Mouse (Mus musculus): Measurements from ENCODE around the gene Sipa1l1. TPM values are rescaled to one million over a fixed set of nuclear protein-coding genes. Genes with fewer than 3 reads are reported as not detected.

The Sipa1l1 gene
- total RNA-seq, 1 experiment, result 31.8 TPM

DNA sequence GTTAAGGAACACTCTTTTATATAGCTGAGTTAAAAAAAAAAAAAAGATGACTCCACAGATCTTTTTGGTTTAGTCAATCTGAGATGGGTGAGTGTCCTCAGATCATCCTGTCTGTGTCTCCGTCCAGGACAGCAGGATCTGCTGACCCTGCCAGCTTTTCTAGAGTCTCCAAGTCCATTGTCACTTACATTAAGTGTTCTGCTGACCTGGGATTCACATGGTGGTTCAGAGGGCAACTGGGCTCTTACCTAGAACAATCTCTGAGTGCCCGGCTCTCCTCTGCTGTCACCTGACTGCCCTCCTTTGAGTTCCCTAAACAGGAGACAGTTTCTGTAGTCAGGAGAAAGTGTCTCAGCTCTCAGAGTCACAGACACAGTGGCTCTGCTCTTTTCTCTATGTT, 229.8 kb downstream of the Sipa1l1 start:
- no peak overlapping the region for H3K4me3 ChIP-seq (ENCODE audit: insufficient read depth in 1 of 2, low read depth in 1 of 2, low read length in 2 of 2, poor library complexity in 1 of 2, severe bottlenecking in 1 of 2)
- TF ChIP-seq ZNF384 (IDR thresholded peaks at IDR 0.05; ENCODE audit: low read depth, low read length), result no peak
- no peak overlapping the region for H3K9ac ChIP-seq (ENCODE audit: insufficient read depth, low read depth, low read length, poor library complexity, severe bottlenecking)
- no peaks in the 10 kb centered on the region for H3K9me3 ChIP-seq (ENCODE audit: control insufficient read depth, insufficient read depth, low read depth, low read length)
- DNase-seq (ENCODE audit: low read depth, low spot score), result no peak
- peaks cover 4% of the 10 kb centered on the region; the same call in 1 of the 2 replicates for H3K36me3 ChIP-seq (ENCODE audit: control insufficient read depth, insufficient read depth, low read length, poor library complexity, severe bottlenecking)
- in situ Hi-C loops (cut with MboI; ENCODE audit: low sequenced_read_pairs in 2 of 2, unreplicated experiment in 2 of 2), result no loop called here
- H3K4me1 ChIP-seq (ENCODE audit: control insufficient read depth in 2 of 2, insufficient read depth in 2 of 2, low read length in 2 of 2, poor library complexity in 1 of 2), result no peaks in the 10 kb centered on the region
- no peak overlapping the region for H3K27ac ChIP-seq (ENCODE audit: insufficient read depth, low read depth, low read length, poor library complexity, severe bottlenecking)

DNA sequence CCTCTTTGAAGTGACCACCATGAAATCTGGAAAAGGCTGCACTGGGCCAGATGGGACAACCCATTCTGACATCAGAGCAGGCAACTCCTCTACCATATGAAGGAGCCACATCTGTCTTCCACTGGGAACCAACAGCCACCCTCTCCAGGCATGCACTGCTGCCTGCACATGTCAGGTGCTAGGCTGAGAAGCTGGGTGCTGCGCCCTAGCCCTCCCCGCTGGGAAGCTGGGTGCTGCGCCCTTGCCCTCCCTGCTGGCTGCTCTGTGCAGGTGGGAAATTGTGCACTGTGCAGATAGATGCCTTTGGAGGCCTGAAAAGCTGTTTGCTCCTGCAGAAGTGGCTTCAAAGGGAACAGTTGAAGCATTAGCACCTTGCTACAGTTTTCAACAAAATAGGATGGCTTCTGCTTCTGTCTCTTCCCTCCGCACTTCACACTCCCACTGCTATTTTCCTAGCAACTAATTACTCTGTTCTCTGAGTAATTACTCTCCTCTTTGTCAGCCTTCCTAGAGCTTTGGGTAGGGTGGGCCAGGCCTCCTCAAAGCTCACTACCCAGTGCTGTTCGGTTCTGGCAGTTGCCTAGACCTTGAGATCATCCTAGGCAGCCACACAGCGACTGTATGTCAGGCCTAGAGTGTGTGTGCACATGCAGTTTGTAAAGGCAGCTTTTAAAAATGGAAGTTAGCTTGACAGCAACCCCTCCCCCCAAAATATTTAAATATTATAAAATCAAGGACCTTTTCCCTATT, 231.0 kb downstream of the Sipa1l1 start:
- Histone ChIP-seq H3K9ac (ENCODE audit: insufficient read depth, low read depth, low read length, poor library complexity, severe bottlenecking) (no peak overlapping the region), H3K4me1 (ENCODE audit: control insufficient read depth in 2 of 2, insufficient read depth in 2 of 2, low read length in 2 of 2, poor library complexity in 1 of 2) (no peaks in the 10 kb centered on the region), H3K9me3 (ENCODE audit: control insufficient read depth, insufficient read depth, low read depth, low read length) (no peaks in the 10 kb centered on the region), H3K4me3 (ENCODE audit: insufficient read depth in 1 of 2, low read depth in 1 of 2, low read length in 2 of 2, poor library complexity in 1 of 2, severe bottlenecking in 1 of 2) (no peak overlapping the region), H3K36me3 (ENCODE audit: control insufficient read depth, insufficient read depth, low read length, poor library complexity, severe bottlenecking) (peaks cover 3% of the 10 kb centered on the region; the same call in 1 of the 2 replicates), H3K27ac (ENCODE audit: insufficient read depth, low read depth, low read length, poor library complexity, severe bottlenecking) (no peak overlapping the region)
- no peak for DNase-seq (ENCODE audit: low read depth, low spot score)
- in situ Hi-C loops (cut with MboI; ENCODE audit: low sequenced_read_pairs in 2 of 2, unreplicated experiment in 2 of 2), result no loop called here
- TF ChIP-seq ZNF384 (IDR thresholded peaks at IDR 0.05; ENCODE audit: low read depth, low read length), result no peak

DNA sequence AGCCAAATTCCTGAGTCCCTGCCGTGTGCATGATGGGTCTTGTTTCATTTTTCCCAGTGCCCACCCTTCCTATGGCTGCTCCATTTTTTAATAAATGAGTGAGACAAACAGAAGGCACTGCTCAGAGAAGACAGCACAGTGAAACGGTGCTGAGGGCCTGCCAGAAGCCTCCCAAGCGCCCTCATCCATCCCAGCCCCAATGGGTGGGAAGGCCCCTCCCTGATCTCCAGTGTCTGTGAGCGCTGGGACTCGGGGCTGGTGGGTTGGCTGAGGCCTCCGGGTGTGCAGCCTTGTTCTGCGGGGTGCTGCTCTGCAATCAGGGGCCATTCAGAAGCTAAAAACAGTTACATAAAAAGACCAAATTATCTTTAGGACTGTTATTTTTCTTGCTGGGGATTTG, 231.7 kb downstream of the Sipa1l1 start:
- Histone ChIP-seq H3K4me3 (ENCODE audit: insufficient read depth in 1 of 2, low read depth in 1 of 2, low read length in 2 of 2, poor library complexity in 1 of 2, severe bottlenecking in 1 of 2) (no peak overlapping the region), H3K4me1 (ENCODE audit: control insufficient read depth in 2 of 2, insufficient read depth in 2 of 2, low read length in 2 of 2, poor library complexity in 1 of 2) (no peaks in the 10 kb centered on the region), H3K9me3 (ENCODE audit: control insufficient read depth, insufficient read depth, low read depth, low read length) (no peaks in the 10 kb centered on the region), H3K27ac (ENCODE audit: insufficient read depth, low read depth, low read length, poor library complexity, severe bottlenecking) (no peak overlapping the region), H3K36me3 (ENCODE audit: control insufficient read depth, insufficient read depth, low read length, poor library complexity, severe bottlenecking) (peaks cover 3% of the 10 kb centered on the region; the same call in 1 of the 2 replicates), H3K9ac (ENCODE audit: insufficient read depth, low read depth, low read length, poor library complexity, severe bottlenecking) (no peak overlapping the region)
- TF ChIP-seq HCFC1 (IDR thresholded peaks at IDR 0.05; ENCODE audit: borderline replicate concordance, insufficient read depth, low read length) (no peak), CHD2 (IDR thresholded peaks at IDR 0.05; ENCODE audit: low read depth, low read length) (no peak), MAFK (IDR thresholded peaks at IDR 0.05; ENCODE audit: insufficient read depth, low read depth, low read length) (no peak), ZC3H11A (IDR thresholded peaks at IDR 0.05; ENCODE audit: borderline replicate concordance, low read depth, low read length) (no peak)
- in situ Hi-C loops (cut with MboI; ENCODE audit: low sequenced_read_pairs in 2 of 2, unreplicated experiment in 2 of 2), result no loop called here
- DNase-seq (ENCODE audit: low read depth, low spot score), result no peak

- TF ChIP-seq ZC3H11A (IDR thresholded peaks at IDR 0.05; ENCODE audit: borderline replicate concordance, low read depth, low read length) (no peak), ZNF384 (IDR thresholded peaks at IDR 0.05; ENCODE audit: low read depth, low read length) (no peak), CHD2 (IDR thresholded peaks at IDR 0.05; ENCODE audit: low read depth, low read length) (no peak), HCFC1 (IDR thresholded peaks at IDR 0.05; ENCODE audit: borderline replicate concordance, insufficient read depth, low read length) (no peak), MAFK (IDR thresholded peaks at IDR 0.05; ENCODE audit: insufficient read depth, low read depth, low read length) (no peak)
- in situ Hi-C loops (cut with MboI; ENCODE audit: low sequenced_read_pairs in 2 of 2, unreplicated experiment in 2 of 2), result no loop called here
- H3K4me3 ChIP-seq (ENCODE audit: insufficient read depth in 1 of 2, low read depth in 1 of 2, low read length in 2 of 2, poor library complexity in 1 of 2, severe bottlenecking in 1 of 2), result no peak overlapping the region
- no peak for DNase-seq (ENCODE audit: low read depth, low spot score)
- peaks cover 3% of the 10 kb centered on the region; the same call in 1 of the 2 replicates for H3K36me3 ChIP-seq (ENCODE audit: control insufficient read depth, insufficient read depth, low read length, poor library complexity, severe bottlenecking)
- H3K4me1 ChIP-seq (ENCODE audit: control insufficient read depth in 2 of 2, insufficient read depth in 2 of 2, low read length in 2 of 2, poor library complexity in 1 of 2), result no peaks in the 10 kb centered on the region
- H3K27ac ChIP-seq (ENCODE audit: insufficient read depth, low read depth, low read length, poor library complexity, severe bottlenecking), result no peak overlapping the region
- H3K9ac ChIP-seq (ENCODE audit: insufficient read depth, low read depth, low read length, poor library complexity, severe bottlenecking), result no peak overlapping the region
- H3K9me3 ChIP-seq (ENCODE audit: control insufficient read depth, insufficient read depth, low read depth, low read length), result no peaks in the 10 kb centered on the region
Observed at GRCm38 (mm10) chr12:82401440-82401839, 232.3 kb downstream of the Sipa1l1 start.

- TF ChIP-seq ZNF384 (IDR thresholded peaks at IDR 0.05; ENCODE audit: low read depth, low read length) (no peak), CHD2 (IDR thresholded peaks at IDR 0.05; ENCODE audit: low read depth, low read length) (no peak), HCFC1 (IDR thresholded peaks at IDR 0.05; ENCODE audit: borderline replicate concordance, insufficient read depth, low read length) (no peak), MAFK (IDR thresholded peaks at IDR 0.05; ENCODE audit: insufficient read depth, low read depth, low read length) (no peak)
- in situ Hi-C loops (cut with MboI; ENCODE audit: low sequenced_read_pairs in 2 of 2, unreplicated experiment in 2 of 2), result no loop called here
Observed at GRCm38 (mm10) chr12:82402635-82403034, 233.5 kb downstream of the Sipa1l1 start.

More at GRCm38 (mm10) chr12:82402635-82403034, 233.5 kb downstream of the Sipa1l1 start:
- peak; percentile 29 for DNase-seq (ENCODE audit: low read depth, low spot score)
- Histone ChIP-seq H3K4me1 (ENCODE audit: control insufficient read depth in 2 of 2, insufficient read depth in 2 of 2, low read length in 2 of 2, poor library complexity in 1 of 2) (no peaks in the 10 kb centered on the region), H3K9ac (ENCODE audit: insufficient read depth, low read depth, low read length, poor library complexity, severe bottlenecking) (no peak overlapping the region), H3K4me3 (ENCODE audit: insufficient read depth in 1 of 2, low read depth in 1 of 2, low read length in 2 of 2, poor library complexity in 1 of 2, severe bottlenecking in 1 of 2) (no peak overlapping the region), H3K27ac (ENCODE audit: insufficient read depth, low read depth, low read length, poor library complexity, severe bottlenecking) (no peak overlapping the region), H3K36me3 (ENCODE audit: control insufficient read depth, insufficient read depth, low read length, poor library complexity, severe bottlenecking) (no peaks in the 10 kb centered on the region; the same call in 1 of the 2 replicates), H3K9me3 (ENCODE audit: control insufficient read depth, insufficient read depth, low read depth, low read length) (no peaks in the 10 kb centered on the region)

Data from ES-E14 (cell line).